In the genomic region with DNA sequence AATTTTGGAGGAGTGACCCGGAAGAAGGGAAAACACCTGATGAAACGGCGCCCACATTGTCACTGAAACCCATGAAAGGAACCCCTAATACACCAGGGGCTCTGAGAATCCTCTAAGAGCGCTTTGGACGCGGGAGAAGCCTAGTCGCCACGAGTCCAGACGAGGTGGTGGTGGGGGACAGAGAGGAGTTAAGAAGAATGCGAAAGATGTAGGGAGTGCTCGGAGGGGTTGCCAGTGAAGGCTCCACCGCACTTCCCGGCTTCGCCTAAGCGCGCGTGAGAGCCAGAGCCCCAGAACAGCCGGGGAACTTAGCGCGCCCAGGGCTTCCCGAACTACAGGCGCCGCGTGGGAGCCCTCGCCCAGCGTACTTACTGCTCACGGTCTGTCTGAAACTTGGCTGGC, we compare ENCODE assay signal across 8 mouse cellular contexts. TPM values are rescaled to one million over a fixed set of nuclear protein-coding genes. Genes with fewer than 3 reads are reported as not detected.
A peak's percentile ranks its signal among the peaks of the same experiment; 100 is the strongest.
DNase-seq lines count a peak whose midpoint lies in the region; ATAC-seq and TF ChIP-seq lines count a peak whose summit lies in the region.

No protein-coding gene starts in this region.

- no peak for TF ChIP-seq CTCF in liver, adult 2 months (IDR thresholded peaks at IDR 0.05; ENCODE audit: low read depth, low read length)

- H3K4me2 ChIP-seq in intestine, embryonic 14.5 days (ENCODE audit: low read length) = peak overlapping the region; percentile 70

- no peaks in the 10 kb centered on the region for H3K36me3 ChIP-seq in liver, adult 2 months (ENCODE audit: control insufficient read depth, insufficient read depth, low read length)
- no peaks in the 10 kb centered on the region for H3K36me3 ChIP-seq in intestine, embryonic 14.5 days (ENCODE audit: control insufficient read depth, insufficient read depth, low read length)
- no peaks in the 10 kb centered on the region for H3K36me3 ChIP-seq in midbrain, embryonic 10.5 days

- H3K27ac ChIP-seq in liver, adult 2 months (replicated peaks; ENCODE audit: insufficient read depth, low read depth, low read length) = no peak overlapping the region
- H3K27ac ChIP-seq in intestine, embryonic 14.5 days (ENCODE audit: low read depth) = no peak overlapping the region
- peak overlapping the region; percentile 96; the same call in 1 of the 2 replicates for H3K27ac ChIP-seq in midbrain, embryonic 10.5 days (replicated peaks)

- TF ChIP-seq POLR2A in liver, adult 2 months (IDR thresholded peaks at IDR 0.05; ENCODE audit: extremely low read depth, insufficient read depth, low read length) = no peak

- no peak for ATAC-seq in intestine, embryonic 14.5 days (replicated peaks; ENCODE audit: low FRiP score, low TSS enrichment, low read depth)

- peak overlapping the region; percentile 25; the same call in 1 of the 2 replicates for H3K4me3 ChIP-seq in liver, adult 2 months (ENCODE audit: insufficient read depth, low read depth, low read length)
- H3K4me3 ChIP-seq in intestine, embryonic 14.5 days (ENCODE audit: low read depth, low read length) = peak overlapping the region; percentile 75
- peak overlapping the region; percentile 88 for H3K4me3 ChIP-seq in midbrain, embryonic 10.5 days

- H3K27me3 ChIP-seq in liver, adult 2 months (ENCODE audit: control insufficient read depth, insufficient read depth, low read length) = peaks cover 9% of the 10 kb centered on the region
- H3K27me3 ChIP-seq in intestine, embryonic 14.5 days (replicated peaks; ENCODE audit: control insufficient read depth, insufficient read depth, low read length) = peaks cover 48% of the 10 kb centered on the region
- H3K27me3 ChIP-seq in midbrain, embryonic 10.5 days (ENCODE audit: low read depth, poor library complexity, severe bottlenecking) = peaks cover 80% of the 10 kb centered on the region

- H3K9ac ChIP-seq in liver, adult 2 months (ENCODE audit: low read depth, low read length) = no peak overlapping the region
- H3K9ac ChIP-seq in intestine, embryonic 14.5 days (ENCODE audit: low read length) = peak overlapping the region; percentile 74

- H3K79me2 ChIP-seq in liver, adult 2 months (ENCODE audit: control insufficient read depth, insufficient read depth, low read length) = no peaks in the 10 kb centered on the region

- WGBS in liver, adult 2 months = 5% methylated on average over 27 of the region's 27 CpGs
- WGBS in intestine, embryonic 14.5 days = under 1% methylated on average over 27 of the region's 27 CpGs
- WGBS in midbrain, embryonic 10.5 days = 0% methylated on average over 27 of the region's 27 CpGs

- peaks cover 6% of the 10 kb centered on the region for H3K4me1 ChIP-seq in liver, adult 2 months (ENCODE audit: control insufficient read depth, insufficient read depth, low read length)
- H3K4me1 ChIP-seq in intestine, embryonic 14.5 days (replicated peaks; ENCODE audit: control insufficient read depth, insufficient read depth, low read length) = peaks cover 7% of the 10 kb centered on the region; the same call in 1 of the 2 replicates
- H3K4me1 ChIP-seq in midbrain, embryonic 10.5 days = peaks cover 41% of the 10 kb centered on the region

- no peak for DNase-seq in liver, adult 2 months (ENCODE audit: extremely low read depth, low read depth, low spot score)
- no peak for DNase-seq in liver
- DNase-seq in embryo, embryonic 9.5 days (ENCODE audit: extremely low spot score) = peak; percentile 48
- peak; percentile 68 for DNase-seq in intestine, embryonic 14.5 days (ENCODE audit: low spot score)
- peak; percentile 58 for DNase-seq in midbrain, embryonic 10.5 days (ENCODE audit: low spot score)
- DNase-seq in adrenal gland, adult 8-10 months = no peak
- no peak for DNase-seq in cerebellum, postnatal 36 days
- DNase-seq in adrenal gland, postnatal 14 days = no peak

- no peaks in the 10 kb centered on the region for H3K9me3 ChIP-seq in intestine, embryonic 14.5 days (ENCODE audit: control insufficient read depth, low read length)
- H3K9me3 ChIP-seq in midbrain, embryonic 10.5 days (replicated peaks) = no peaks in the 10 kb centered on the region

RNA-seq across cellular contexts. Expression of gene Satb2, which starts 7.7 kb away (rescaled TPM):
- 0.09 and 0.13 TPM in 2 replicates for total RNA-seq in liver, adult 2 months (2014; rRNA removed)
- polyA plus RNA-seq in liver, adult 2 months (2012; rRNA removed) = 0.16 and 0.17 TPM in 2 replicates
- polyA plus RNA-seq in intestine, embryonic 14.5 days (2014; fragmentation: Nextera tagmentation; extraction: Ambion mirVana) = 4.3 and 4.6 TPM in 2 replicates
- polyA plus RNA-seq in midbrain, embryonic 10.5 days (2016; fragmentation: Nextera tagmentation; extraction: Ambion mirVana) = 0.81 and 1.1 TPM in 2 replicates
- total RNA-seq in adrenal gland, adult 8-10 months (2022) = 1 to 10 TPM; 1.9 to 3.2 (median 2.4) TPM
- total RNA-seq in adrenal gland, postnatal 14 days (2021) = 1.6 and 1.8 TPM in 2 replicates

Comparison
In these comparisons a context has a peak if more than half of its experiments do, and no peak if none do; other contexts are left out.
1. DNase-seq: peak in embryo, embryonic 9.5 days (single experiment), intestine, embryonic 14.5 days (single experiment) and midbrain, embryonic 10.5 days (single experiment); none in liver, adult 2 months (single experiment), liver (single experiment), adrenal gland, adult 8-10 months (single experiment), cerebellum, postnatal 36 days (0 of 2) and adrenal gland, postnatal 14 days (single experiment).
2. H3K4me3 ChIP-seq: peak in every context shown above with its lines; median percentile 88 in midbrain, embryonic 10.5 days; 75 in intestine, embryonic 14.5 days; 25 in liver, adult 2 months.